Mouse (Mus musculus) embryonic facial prominence, embryonic 15.5 days (tissue): ENCODE data around the gene Zfand5. TPM values are rescaled to one million over a fixed set of nuclear protein-coding genes. Genes with fewer than 3 reads are reported as not detected.
"Not testable (repeated sequence)": the region's sequence is repeated elsewhere in the genome, so short reads cannot be mapped to it uniquely, and the experiment has no call there.

Experiments
- ATAC-seq: fragments of 200-750 bp; cut with Nextera tagmentation; 2 replicates; pipeline ENCODE4 v1.8.0; 2017; ENCODE audit warnings: low read depth, moderate TSS enrichment; ENCODE audit not compliant: insufficient number of reproducible peaks, low FRiP score, low TSS enrichment
- H3K27ac ChIP-seq: fragments of 300-500 bp; sonication (generic); replicated peaks from 2 replicates; pipeline ENCODE4 v1.5.1; 2015; ENCODE audit warnings: mild to moderate bottlenecking, inconsistent platforms
- H3K27me3 ChIP-seq: fragments of 300-500 bp; sonication (generic); 2 replicates; pipeline ENCODE4 v1.6.1; 2015; ENCODE audit warnings: inconsistent platforms
- H3K36me3 ChIP-seq: fragments of 300-500 bp; sonication (generic); 2 replicates; pipeline ENCODE4 v1.6.1; 2015; ENCODE audit warnings: mild to moderate bottlenecking, inconsistent platforms
- H3K4me1 ChIP-seq: fragments of 300-500 bp; sonication (generic); 2 replicates; pipeline ENCODE4 v1.6.1; 2015; ENCODE audit warnings: inconsistent platforms
- H3K4me2 ChIP-seq: fragments of 300-500 bp; sonication (generic); replicated peaks from 2 replicates; pipeline ENCODE4 v1.6.1; 2015; ENCODE audit warnings: mild to moderate bottlenecking, inconsistent platforms
- H3K4me3 ChIP-seq: fragments of 300-500 bp; sonication (generic); replicated peaks from 2 replicates; pipeline ENCODE4 v1.5.1; 2015; ENCODE audit warnings: mild to moderate bottlenecking, inconsistent platforms
- H3K9ac ChIP-seq: fragments of 300-500 bp; sonication (generic); 2 replicates; pipeline ENCODE4 v1.6.1; 2015; ENCODE audit warnings: inconsistent platforms
- H3K9me3 ChIP-seq: fragments of 300-500 bp; sonication (generic); replicated peaks from 2 replicates; pipeline ENCODE4 v1.6.1; 2016; ENCODE audit warnings: inconsistent platforms
- WGBS: fragments of 180-500 bp; shearing (Covaris S2); methylation state at CpG from one replicate; pipeline ENCODE4 v1.1.7; 2015; 5-methylcytosine and 5-hydroxymethylcytosine counted together
- polyA plus RNA-seq: library from polyadenylated mRNA; unstranded; fragments of >200 nt; fragmentation: Nextera tagmentation; extraction: Ambion mirVana; gene quantifications from 2 replicates; pipeline ENCODE4 v1.2.1, GENCODE M21; 2015

Zfand5 gene
- polyA plus RNA-seq, 1 experiment from 2014 or later, result 117 TPM

DNA sequence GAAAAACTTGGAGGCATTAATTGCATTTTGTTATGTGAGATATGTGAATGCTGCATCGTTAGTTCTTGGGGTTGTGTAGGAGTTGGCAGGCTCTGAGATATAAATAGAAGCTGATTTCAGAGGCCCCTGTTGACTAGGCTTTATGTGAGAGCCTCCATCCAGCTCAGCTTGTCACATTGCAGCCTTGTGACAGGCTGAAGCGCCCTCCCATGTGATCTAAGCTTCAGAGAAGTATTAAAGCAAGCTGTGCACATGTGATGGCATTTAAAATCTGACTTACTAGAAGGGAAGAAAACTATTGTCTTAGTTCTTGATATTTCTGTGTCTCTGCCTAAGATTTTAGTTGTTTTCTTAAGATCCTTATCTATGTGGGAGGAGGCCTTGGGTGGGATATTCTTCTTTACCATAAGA lies 2.1 kb downstream of the Zfand5 start:
- no peak for ATAC-seq
- peak overlapping the region; percentile 55 for H3K4me2 ChIP-seq

DNA sequence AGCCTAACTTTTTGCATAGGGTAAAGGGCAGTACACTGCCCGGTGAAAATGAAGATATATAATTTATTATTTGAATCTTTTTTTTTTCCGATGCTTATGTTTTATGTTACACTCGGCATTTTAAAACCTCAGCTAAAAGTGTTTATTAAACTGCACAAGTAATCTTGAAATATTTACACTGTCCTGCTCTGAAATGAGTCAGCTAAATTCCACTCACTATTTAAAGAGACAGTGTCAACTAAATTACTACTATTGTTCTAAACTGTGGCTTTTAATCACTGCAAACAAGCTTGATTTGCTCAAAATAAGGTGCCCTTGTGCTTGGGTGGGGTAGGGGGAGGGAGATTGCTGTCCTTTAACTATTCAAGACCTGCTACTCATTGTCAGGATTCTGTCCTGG lies 2.6 kb downstream of the Zfand5 start:
- Histone ChIP-seq H3K4me2 (peak overlapping the region; percentile 55), H3K27me3 (no peaks in the 10 kb centered on the region), H3K9me3 (no peaks in the 10 kb centered on the region), H3K9ac (0 out of 2 replicates have a peak overlapping the region, but pooled peaks have one; percentile 37), H3K4me1 (0 out of 2 replicates have a peak, but pooled peaks cover 4% of the 10 kb centered on the region), H3K4me3 (peak overlapping the region; percentile 93), H3K36me3 (peaks cover 10% of the 10 kb centered on the region), H3K27ac (peak overlapping the region; percentile 75; the same call in 1 of the 2 replicates)
- no peak for ATAC-seq
- WGBS, result 18% methylated on average over 3 of the region's 3 CpGs

More for the DNA sequence above, 2.1 kb downstream of the Zfand5 start:
- H3K4me3 ChIP-seq, result peak overlapping the region; percentile 93
- H3K27me3 ChIP-seq, result no peaks in the 10 kb centered on the region
- H3K36me3 ChIP-seq, result peaks cover 10% of the 10 kb centered on the region
- peak overlapping the region; percentile 37; the same call in 1 of the 2 replicates for H3K9ac ChIP-seq
- H3K9me3 ChIP-seq, result no peaks in the 10 kb centered on the region
- H3K27ac ChIP-seq, result peak overlapping the region; percentile 75
- H3K4me1 ChIP-seq, result 0 out of 2 replicates have a peak, but pooled peaks cover 4% of the 10 kb centered on the region
- WGBS, result 0% methylated on average over 2 of the region's 2 CpGs

GRCm38 (mm10) chr19:21276317-21276716 lies 4.2 kb downstream of the Zfand5 start:
- Histone ChIP-seq H3K27me3 (no peaks in the 10 kb centered on the region), H3K36me3 (peaks cover 17% of the 10 kb centered on the region), H3K9ac (no peak overlapping the region), H3K27ac (no peak overlapping the region), H3K9me3 (no peaks in the 10 kb centered on the region), H3K4me1 (0 out of 2 replicates have a peak, but pooled peaks cover 2% of the 10 kb centered on the region), H3K4me3 (no peak overlapping the region), H3K4me2 (no peak overlapping the region)
- ATAC-seq, result no peak

- 76% methylated on average over 3 of the region's 3 CpGs for WGBS
- Histone ChIP-seq H3K4me2 (no peak overlapping the region), H3K4me1 (no peaks in the 10 kb centered on the region), H3K36me3 (peaks cover 11% of the 10 kb centered on the region), H3K27me3 (no peaks in the 10 kb centered on the region), H3K9ac (no peak overlapping the region), H3K4me3 (no peak overlapping the region), H3K9me3 (no peaks in the 10 kb centered on the region), H3K27ac (no peak overlapping the region)
- ATAC-seq, result no peak
These were observed 14.5 kb downstream of the Zfand5 start for GRCm38 (mm10) chr19:21286421-21287097.

DNA sequence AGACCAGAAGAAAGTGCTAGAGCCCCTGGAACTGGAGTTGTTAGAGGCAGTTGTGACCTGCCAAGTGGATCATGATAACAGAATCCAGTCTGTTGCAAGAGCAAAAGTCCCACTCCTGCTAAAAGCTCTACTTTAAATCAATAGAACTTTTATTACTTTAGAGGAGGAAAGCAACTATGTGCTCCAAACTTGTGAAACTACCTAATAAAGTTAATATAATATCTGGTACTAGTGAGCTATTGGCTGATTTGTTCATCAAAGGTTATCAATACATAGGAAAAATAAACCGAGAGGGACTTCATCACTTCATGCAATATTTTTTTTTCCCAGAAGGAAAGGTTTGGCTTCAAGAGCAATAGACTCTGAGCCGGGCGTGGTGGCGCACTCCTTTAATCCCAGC lies 25.3 kb downstream of the Zfand5 start:
- Histone ChIP-seq H3K27me3 (no peaks in the 10 kb centered on the region), H3K36me3 (no peaks in the 10 kb centered on the region), H3K4me3 (no peak overlapping the region), H3K9ac (no peak overlapping the region), H3K4me2 (no peak overlapping the region), H3K4me1 (no peaks in the 10 kb centered on the region), H3K27ac (no peak overlapping the region), H3K9me3 (no peaks in the 10 kb centered on the region)
- ATAC-seq, result no peak
- 96% methylated on average over 4 of the region's 4 CpGs for WGBS

GRCm38 (mm10) chr19:21301787-21302186 lies 29.7 kb downstream of the Zfand5 start:
- H3K9me3 ChIP-seq, result no peaks in the 10 kb centered on the region
- H3K27ac ChIP-seq, result no peak overlapping the region
- H3K9ac ChIP-seq, result no peak overlapping the region
- no peaks in the 10 kb centered on the region for H3K27me3 ChIP-seq
- no peaks in the 10 kb centered on the region for H3K4me1 ChIP-seq
- H3K4me3 ChIP-seq, result no peak overlapping the region
- no peak overlapping the region for H3K4me2 ChIP-seq
- WGBS, result 33% methylated on average over 3 of the region's 3 CpGs
- no peak for ATAC-seq
- H3K36me3 ChIP-seq, result no peaks in the 10 kb centered on the region

DNA sequence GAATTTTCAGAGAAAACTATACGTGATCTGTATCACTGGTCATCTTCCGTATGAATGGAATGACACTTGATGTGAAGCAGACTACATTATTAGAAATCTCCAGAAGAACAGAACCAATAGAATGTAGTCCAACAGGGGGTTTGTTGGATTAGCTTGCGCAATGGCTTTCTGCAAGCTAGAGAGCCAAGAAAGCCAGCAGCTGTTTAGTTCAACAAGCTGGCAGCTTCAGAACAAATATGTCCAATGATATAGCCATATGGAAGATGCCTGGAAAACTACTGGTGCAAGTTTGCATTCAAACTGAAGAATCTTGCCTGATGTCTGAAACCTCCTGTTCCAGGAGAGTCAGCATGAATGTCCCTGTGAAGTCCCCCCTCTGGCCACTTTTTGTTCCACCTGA lies 35.7 kb downstream of the Zfand5 start:
- Histone ChIP-seq H3K4me3 (no peak overlapping the region), H3K36me3 (no peaks in the 10 kb centered on the region), H3K9me3 (no peaks in the 10 kb centered on the region), H3K9ac (no peak overlapping the region), H3K4me2 (no peak overlapping the region), H3K27me3 (no peaks in the 10 kb centered on the region), H3K27ac (no peak overlapping the region), H3K4me1 (no peaks in the 10 kb centered on the region)
- WGBS, result 82% methylated on average over 3 of the region's 3 CpGs
- no peak for ATAC-seq

GRCm38 (mm10) chr19:21310364-21310763 lies 38.3 kb downstream of the Zfand5 start:
- not testable (repeated sequence) for H3K4me2 ChIP-seq, H3K4me1 ChIP-seq, H3K9me3 ChIP-seq, H3K27ac ChIP-seq, H3K9ac ChIP-seq, H3K4me3 ChIP-seq, H3K27me3 ChIP-seq, ATAC-seq, H3K36me3 ChIP-seq
- 87% methylated on average over 5 of the region's 5 CpGs for whole genome bisulfite sequencing

DNA sequence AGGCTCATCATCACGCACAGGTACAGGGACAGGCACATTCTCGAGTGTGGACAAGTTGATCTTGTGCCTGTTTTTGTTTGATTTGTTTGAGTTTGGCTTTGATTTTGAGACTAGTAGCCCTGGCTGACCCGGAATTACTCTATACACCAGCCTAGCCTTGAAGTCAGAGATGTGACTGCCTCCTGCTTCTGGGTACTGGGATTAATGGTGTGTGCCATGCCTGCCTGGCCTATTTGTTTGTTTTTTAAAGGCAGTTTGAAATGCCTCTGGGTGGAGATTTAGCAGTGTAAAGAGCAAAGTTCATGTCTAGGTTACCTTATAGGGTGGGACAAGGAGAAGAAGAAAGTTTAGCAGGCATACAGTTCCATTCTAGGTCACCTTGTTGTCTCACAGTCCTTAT lies 43.6 kb downstream of the Zfand5 start:
- Histone ChIP-seq H3K27me3 (no peaks in the 10 kb centered on the region), H3K4me3 (no peak overlapping the region), H3K9me3 (no peaks in the 10 kb centered on the region), H3K27ac (no peak overlapping the region), H3K9ac (no peak overlapping the region), H3K36me3 (no peaks in the 10 kb centered on the region), H3K4me1 (no peaks in the 10 kb centered on the region), H3K4me2 (no peak overlapping the region)
- WGBS, result 77% methylated on average over 3 of the region's 3 CpGs
- ATAC-seq, result no peak

DNA sequence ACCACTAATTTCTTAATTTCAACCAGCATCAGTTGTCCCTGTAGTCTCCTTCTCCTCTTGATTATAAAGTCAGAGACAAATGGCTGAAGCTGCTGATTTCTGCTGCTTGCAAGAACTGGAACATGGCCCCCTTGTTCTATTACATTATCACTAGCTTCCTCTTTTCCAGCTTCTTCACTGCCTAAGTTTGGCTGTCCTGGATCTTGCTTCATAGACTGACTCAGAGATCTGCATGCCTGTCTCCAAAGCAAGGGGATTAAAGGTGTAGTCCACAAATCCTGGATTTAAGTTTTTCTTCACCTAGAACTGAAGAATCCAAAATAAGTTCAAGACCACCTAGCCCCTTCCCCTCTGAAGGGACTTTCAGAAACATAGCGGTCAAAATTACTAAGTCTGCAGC lies 47.5 kb downstream of the Zfand5 start:
- ATAC-seq, result no peak
- no peak overlapping the region for H3K4me2 ChIP-seq
- no peak overlapping the region for H3K4me3 ChIP-seq
- H3K4me1 ChIP-seq, result no peaks in the 10 kb centered on the region
- H3K27ac ChIP-seq, result no peak overlapping the region
- 86% methylated on average over 1 of the region's 1 CpGs for WGBS
- no peaks in the 10 kb centered on the region for H3K27me3 ChIP-seq
- H3K9ac ChIP-seq, result no peak overlapping the region
- H3K36me3 ChIP-seq, result no peaks in the 10 kb centered on the region
- no peaks in the 10 kb centered on the region for H3K9me3 ChIP-seq

GRCm38 (mm10) chr19:21325333-21325732 lies 53.3 kb downstream of the Zfand5 start:
- no peak for ATAC-seq
- no peaks in the 10 kb centered on the region for H3K9me3 ChIP-seq
- no peaks in the 10 kb centered on the region for H3K36me3 ChIP-seq
- no peaks in the 10 kb centered on the region for H3K4me1 ChIP-seq
- no peak overlapping the region for H3K27ac ChIP-seq
- no peaks in the 10 kb centered on the region for H3K27me3 ChIP-seq
- no peak overlapping the region for H3K9ac ChIP-seq
- H3K4me3 ChIP-seq, result no peak overlapping the region
- 83% methylated on average over 3 of the region's 3 CpGs for WGBS
- no peak overlapping the region for H3K4me2 ChIP-seq

DNA sequence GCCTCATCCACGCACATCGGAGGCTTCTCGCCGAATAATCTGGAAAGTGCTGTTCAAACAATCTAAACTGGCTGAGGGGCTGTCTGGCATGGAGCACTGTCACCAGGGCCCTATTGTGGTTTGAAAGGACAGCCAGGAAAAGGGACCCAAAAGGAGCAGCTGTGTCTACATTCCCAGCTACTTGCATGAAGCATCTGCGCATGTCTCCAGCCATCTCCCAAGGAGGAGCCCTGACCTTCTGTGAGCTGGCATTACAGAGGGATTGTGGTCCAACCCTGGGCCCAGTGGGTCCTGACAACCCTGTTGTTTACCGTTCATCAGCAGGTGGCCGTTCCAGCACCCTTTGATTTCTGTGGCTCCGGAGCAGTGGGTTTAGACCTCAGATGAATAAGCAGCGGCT lies 56.9 kb downstream of the Zfand5 start:
- no peaks in the 10 kb centered on the region for H3K36me3 ChIP-seq
- WGBS, result 80% methylated on average over 9 of the region's 9 CpGs
- no peaks in the 10 kb centered on the region for H3K4me1 ChIP-seq
- no peak for ATAC-seq
- H3K9me3 ChIP-seq, result no peaks in the 10 kb centered on the region
- no peak overlapping the region for H3K9ac ChIP-seq
- H3K4me3 ChIP-seq, result no peak overlapping the region
- no peaks in the 10 kb centered on the region for H3K27me3 ChIP-seq
- H3K27ac ChIP-seq, result no peak overlapping the region
- H3K4me2 ChIP-seq, result no peak overlapping the region
